Mouse (Mus musculus) left cerebral cortex, adult 8-10 months (tissue): ENCODE measurements around the gene Oas1h. TPM values are rescaled to one million over a fixed set of nuclear protein-coding genes. Genes with fewer than 3 reads are reported as not detected.
"Not testable (repeated sequence)": the region's sequence is repeated elsewhere in the genome, so short reads cannot be mapped to it uniquely, and the experiment has no call there.

Experiments
- DNase-seq, 2 experiments: peaks; one replicate each; pipeline ENCODE4 v3.0.0; 2022; ENCODE audit warnings: low spot score in 2 of 2
- total RNA-seq, 4 experiments: library from RNA; stranded (reverse); gene quantifications; 2 replicates each; pipeline ENCODE4 v1.2.4; 2022

Oas1h gene
- total RNA-seq, 4 experiments from 2014 or later: not detected

DNA sequence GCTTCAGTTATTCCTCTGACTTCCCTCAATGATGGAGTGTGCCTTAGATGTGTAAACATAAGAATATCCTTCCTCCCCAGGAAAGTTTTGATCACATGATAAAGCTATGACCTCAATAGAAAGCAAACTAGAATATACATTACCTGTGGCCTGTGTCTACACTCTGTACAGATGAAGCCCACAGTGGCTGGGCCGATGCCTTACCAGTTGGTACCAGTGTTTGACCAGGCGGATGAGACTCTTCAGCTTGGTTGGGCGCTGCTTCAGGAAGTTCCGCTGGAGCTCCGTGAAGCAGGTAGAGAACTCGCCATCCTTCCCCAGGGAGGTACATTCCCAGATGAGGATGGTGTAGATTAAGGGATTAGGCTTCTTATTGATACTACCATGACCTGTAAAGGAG is 20.5 kb downstream of the Oas1h start:
- not testable (repeated sequence) for DNase-seq

DNA sequence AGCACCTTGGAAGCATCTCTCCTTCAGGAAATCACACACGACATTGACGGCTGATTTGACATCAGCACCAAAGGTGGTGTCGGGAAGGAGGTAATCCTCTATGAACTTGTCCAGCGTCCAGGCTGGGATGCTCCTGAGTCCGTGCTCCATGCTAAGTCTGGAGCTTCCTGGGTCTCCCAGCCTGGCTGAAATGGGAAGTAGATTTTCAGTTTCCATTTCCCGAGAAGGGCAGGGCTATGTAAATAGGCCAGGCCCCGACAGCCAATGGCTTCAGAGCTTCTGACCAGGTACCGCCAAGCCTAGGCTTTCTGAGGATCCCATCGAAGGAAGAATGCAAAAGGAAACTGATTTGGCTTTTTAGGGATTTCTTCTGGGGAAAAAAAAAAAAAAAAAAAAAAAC is 26.2 kb downstream of the Oas1h start, which contains the start of gene Oas1g:
Oas1g (minus strand) TSS at position 201 of the 400 bp plus-strand sequence.
- not testable (repeated sequence) for DNase-seq

DNA sequence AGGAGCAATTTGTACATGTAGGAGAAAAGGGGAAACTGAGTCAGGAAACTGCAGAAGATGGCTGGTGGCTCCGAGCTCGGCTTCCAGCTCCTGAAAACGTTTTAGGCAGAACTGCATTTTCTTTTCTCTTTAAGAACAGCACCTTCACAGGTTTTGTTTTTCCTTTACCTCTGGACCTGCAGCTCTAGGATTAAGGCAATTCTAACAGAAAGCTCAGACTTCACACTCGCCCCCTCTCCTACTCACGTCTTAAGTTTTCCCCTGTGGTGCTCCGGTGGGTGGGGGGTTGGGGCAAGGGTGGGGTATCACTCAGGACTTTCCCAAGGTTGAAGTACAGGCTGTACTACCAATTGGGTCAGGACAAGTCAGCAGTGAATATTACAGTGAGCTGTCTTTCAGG is 26.6 kb downstream of the Oas1h start:
- DNase-seq: no peak

DNA sequence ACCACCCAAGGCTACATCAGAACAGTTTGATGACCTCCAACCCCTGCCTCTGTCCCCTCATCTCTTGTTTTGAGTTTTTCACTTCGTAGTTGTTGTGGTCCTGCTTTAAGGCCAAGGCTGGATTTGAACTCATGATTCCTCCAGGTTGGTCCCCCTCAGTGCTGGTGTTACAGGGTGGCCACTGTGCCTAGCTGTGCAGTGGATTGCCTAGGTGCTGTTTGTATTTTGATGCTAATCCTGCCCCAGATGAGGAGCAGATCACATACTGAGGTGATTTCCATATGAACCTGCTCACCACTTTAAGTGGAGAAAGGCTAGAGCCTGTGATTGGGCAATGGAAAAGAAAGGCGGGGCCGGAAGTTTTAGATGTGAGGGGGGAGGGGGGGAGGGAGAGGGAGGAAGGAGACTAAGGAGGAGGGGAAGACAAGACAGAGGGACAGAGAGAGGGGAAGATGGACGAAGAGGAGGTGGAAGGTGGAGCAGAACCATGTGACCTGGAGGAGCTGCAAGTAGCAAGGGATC is 27.1 kb downstream of the Oas1h start:
- DNase-seq: not testable (repeated sequence)

DNA sequence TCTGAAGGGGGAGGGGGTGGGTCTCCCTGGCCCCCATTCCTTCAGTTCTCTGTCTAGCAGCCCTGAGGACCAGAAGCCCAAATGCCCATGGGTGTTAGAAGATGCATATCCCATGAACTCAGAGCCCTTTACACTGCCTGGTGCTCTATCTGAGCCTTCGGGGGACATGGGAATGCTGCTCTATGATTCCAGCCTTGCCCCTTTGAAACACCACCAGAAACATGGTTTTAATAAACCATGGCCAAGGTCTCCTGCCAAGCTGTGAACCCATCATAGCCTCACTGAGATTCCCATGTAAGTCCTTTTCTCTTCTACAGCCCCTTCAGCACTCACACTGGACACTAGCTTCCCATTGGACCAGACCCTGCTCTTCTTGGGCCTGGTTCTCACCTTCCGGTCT is 28.8 kb downstream of the Oas1h start:
- DNase-seq: no peak

DNA sequence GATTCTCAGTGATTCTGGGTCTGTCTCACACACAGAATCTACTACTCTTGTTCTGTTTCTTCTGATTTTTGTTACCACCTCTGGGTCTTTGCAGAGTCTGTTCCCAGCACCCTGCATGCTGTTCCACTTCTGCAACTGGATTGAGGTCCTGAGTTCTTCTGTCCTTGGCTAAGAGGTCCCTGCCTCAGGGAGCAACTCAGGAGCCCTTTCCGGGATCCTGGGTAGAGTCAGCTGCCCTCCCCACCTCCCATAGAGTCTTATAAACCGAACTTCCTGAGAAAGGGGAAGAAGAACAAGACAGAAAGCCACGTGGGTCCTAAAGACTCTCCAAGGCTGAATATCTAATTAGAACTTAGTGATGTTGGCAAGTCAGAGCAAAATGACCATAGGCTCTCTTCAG is 29.8 kb downstream of the Oas1h start:
- DNase-seq: no peak

DNA sequence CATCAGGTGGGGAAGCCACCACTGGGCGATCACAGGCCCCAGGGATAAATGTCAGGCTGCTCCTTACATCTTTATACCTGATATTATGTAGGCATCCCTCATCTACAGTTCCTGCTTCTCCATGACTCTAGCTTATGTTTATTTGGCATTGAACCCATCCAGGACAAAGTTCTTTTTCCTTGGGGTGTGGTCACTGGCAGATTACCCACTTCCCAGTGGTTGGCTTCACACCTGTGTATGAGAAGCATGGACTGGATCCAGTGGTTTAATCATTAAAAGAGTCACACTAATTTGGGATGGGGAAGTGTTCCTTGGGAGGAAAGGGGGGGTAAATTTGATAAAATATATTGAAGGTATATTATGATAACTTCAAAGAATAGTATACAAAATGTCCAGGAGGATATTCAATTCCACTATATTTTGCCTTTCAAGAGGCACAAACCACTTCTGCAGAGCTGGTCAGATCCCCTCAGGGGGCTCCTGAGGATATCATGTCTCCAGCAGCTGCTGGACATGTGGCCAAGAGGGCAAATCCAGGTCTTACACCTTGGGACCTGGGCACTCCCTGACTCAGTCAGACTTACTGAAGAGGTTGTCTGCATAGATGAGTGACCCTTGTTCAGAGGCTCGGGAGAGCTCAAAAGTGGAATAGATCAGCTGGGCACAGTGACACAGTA is 30.5 kb downstream of the Oas1h start:
- DNase-seq: not testable (repeated sequence)

DNA sequence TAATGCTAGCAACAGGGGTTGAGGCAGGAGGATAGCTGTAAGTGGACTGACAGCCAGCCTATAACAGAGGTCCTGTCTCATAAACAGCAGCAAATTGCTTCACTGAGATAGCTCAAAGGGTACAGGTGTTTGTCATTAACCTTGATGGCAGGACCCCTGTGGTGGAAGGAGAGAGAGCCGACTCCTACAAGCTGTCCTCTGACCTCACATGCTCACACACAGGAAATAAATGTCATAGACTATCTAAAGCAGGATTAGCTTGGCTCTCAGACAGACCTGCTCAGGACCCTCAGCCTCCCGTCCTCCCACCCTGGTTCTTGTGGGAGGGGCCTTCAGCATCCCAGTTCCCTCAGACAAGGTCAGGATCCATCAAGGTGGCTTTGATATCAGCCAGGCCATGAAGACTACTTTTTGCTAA is 31.0 kb downstream of the Oas1h start:
- no peak for DNase-seq

DNA sequence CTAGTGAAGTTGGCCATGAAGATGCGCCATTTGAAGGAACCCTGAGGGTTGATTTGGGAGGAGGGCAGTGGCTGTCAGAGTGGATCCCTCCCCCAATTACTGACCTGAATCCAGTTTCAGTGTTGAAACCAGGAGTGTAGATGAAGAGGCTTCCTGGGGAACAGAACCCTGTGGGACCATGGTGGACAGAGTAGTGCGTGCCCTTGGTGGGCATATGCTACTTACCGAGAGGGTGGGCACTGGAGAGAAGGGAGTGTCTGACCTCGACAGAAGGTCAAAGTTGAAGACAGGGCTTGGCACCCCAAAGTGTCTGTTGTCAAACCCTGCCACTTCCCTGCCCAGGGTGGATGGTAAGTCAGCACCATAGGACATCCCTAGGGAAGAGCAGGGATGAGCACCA is 32.6 kb downstream of the Oas1h start:
- DNase-seq: not testable (repeated sequence)

DNA sequence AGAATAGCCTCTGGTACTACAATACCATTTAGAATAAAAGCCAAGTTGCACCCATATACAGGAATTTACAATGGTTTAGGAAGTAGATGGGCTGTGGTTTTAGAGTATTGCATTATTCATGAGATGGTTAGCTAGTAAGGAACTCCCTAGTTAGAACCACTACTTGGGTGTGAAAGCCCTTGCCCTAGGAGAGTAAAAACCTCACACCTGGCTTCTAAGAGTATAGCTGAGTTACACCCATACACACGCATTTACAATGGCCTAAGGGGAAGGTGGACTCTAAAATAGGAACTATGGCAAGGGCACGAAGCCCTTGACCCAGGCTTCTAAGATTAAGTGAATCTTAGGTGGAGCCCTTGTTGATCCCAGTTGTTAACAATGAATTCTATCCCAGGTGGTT is 33.5 kb downstream of the Oas1h start:
- DNase-seq: not testable (repeated sequence)

DNA sequence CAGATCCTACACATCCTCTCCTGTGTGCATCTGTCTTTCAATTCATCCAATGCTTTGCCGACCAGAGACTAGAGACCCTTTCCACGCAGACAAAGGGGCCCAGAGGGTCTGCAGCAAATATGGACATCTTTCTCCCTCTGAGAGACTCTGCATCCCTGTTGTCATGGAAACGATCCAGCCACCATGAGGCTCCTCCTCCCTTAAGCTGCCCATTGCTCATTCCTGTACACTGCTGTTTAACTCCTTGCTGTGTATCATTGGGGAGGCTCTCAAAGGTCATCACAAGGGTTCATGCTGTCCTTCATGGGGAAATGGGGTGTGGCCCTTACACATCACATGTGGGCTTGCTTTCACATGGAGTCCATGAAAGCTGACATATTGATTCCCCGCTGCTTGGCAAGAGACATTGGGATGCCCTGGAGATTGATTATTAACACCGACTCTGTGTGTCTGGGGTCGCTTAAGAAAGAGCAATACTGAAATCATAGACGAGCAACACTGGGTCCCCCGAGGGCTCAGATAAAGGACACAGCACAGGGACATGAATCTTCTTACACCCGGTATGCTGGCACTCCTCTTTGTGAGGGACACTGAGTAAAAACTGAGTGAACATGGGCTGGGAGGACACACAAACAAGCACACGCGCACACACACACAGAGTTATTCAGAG is 34.1 kb downstream of the Oas1h start:
- no peak for DNase-seq

DNA sequence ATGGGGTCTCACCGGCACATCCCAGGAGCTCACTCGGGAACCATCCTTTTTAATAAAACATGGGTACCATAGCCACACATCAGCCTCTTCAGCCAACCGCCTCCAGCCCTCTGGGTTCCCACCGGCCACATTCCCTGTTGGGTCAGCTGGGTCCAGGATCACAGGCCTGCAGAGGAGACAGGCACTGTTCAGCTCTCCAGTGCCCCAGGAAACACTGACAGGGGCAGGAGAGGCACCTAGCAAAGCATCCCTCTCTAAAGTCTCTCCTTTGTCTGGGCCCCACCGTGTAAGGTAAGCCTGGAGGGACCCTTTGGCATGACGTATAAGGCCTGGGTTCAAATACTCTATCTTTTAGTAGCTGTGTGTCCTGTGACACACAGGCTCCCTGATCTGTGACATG is 37.1 kb downstream of the Oas1h start:
- DNase-seq: no peak

DNA sequence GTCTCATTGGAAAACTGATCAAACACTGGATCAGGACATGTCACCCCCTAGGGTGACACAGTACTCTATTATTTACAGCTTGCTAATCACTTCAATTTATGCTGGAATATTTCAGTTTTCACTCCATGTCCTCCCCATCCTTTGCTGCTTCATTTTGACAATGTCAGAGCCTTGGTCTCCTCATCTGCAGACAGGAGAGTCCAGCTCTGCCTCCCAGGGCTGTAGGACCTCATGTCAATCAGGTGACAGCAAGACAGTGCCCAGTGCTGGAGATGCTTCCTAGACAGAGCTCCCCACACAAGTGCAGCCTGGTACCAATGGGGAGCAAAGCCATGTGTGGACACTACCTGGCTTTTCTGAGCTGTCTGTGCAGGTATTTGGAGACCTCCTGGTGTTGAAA is 37.5 kb downstream of the Oas1h start:
- DNase-seq: no peak

DNA sequence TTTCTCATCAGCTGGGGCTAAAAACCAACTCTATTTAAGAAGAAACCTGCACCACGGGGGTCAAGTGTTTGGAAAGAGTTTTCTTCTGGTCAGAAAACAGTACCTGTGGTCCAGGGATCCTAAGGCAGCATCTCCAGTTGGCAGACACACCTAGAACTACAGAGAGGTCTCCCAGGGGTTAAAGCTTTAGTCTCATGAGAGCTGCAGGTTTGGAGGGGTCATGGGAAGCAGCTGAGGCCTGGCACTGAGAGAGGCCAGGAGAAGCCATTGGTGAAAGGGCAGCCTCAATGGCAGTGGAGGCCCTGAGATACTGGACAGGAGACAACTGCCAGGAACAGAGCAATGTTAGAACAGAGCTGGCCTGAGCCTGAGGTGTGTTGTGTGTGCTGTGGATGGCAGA is 39.4 kb downstream of the Oas1h start:
- no peak for DNase-seq

DNA sequence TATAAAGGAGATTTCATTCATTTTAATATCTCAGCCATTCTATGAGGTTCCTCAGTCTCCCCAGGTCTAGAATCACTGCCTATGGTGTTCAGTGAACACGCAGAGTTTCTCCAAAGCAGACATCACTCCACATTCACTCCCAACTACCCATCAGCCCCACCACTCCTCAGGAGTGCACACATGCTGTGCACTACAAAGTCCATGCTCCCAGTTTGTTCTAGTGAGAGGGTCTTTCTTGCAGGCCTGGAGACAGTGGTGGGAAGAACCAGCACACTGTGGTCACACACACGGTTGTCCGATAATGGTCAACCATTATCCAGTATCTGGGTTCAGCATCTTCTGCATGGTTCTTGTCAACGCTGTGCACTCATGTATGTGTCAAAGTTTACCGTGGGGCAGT is 40.8 kb downstream of the Oas1h start:
- DNase-seq: no peak

DNA sequence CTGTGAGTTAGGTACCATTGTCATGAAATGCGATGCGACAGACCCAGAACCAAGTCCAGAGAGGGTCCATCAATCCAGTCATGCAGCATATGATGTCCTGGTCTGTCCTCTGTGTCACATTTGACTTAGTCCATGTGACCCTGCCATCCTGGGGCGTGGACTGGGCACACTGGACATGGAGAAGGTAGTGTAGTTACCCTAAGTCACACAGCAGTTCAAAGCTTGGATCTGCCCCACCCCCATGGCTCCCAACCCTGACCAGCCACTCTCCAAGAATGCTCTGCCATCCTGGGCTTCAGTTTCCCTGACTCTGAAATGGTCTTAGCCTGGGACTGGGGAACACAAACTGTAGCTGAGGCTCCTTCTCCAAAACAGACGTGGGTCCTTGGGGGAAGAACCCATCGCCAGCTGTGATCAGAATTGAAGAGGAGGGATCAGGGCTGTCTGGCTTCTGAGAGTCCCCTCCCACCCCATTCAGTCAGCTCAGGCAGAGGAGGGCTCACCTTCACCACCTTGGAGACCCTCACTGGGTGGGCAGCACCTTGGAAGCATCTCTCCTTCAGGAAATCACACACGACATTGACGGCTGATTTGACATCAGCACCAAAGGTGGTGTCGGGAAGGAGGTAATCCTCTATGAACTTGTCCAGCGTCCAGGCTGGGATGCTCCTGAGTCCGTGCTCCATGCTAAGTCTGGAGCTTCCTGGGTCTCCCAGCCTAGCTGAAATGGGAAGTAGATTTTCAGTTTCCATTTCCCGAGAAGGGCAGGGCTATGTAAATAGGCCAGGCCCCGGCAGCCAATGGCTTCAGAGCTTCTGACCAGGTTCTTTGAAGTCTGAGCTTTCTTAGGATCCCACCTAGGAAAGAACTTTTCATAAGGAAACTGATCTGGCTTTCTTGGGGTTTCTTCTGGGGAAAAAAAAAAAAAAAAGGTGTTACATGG is 45.8 kb downstream of the Oas1h start, which contains the start of gene Oas1a:
Oas1a (minus strand) TSS at position 731 of the 943 bp plus-strand sequence.
- not testable (repeated sequence) for DNase-seq

DNA sequence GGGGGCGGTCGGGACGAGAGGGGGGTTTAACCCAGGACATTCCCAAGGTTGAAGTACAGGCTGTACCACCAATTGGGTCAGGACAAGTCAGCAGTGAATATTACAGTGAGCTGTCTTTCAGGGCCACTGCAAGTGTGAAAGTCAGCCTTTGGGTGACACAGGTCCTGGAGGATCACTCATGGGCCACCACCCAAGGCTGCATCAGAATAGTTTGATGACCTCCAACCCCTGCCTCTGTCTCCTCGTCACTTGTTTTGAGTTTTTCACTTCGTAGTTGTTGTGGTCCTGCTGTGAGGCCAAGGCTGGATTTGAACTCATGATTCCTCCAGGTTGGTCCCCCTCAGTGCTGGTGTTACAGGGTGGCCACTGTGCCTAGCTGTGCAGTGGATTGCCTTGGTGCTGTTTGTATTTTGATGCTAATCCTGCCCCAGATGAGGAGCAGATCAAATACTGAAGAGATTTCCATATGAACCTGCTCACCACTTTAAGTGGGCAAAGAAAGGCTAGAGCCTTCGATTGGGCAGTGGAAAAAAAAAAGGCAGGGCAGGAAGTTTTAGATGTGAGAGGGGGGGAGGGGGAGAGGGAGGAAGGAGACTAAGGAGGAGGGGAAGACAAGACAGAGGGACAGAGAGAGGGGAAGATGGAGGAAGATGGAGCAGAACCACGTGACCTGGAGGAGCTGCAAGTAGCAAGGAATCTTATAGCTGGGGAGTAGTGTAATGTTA is 47.1 kb downstream of the Oas1h start:
- DNase-seq: no peak

DNA sequence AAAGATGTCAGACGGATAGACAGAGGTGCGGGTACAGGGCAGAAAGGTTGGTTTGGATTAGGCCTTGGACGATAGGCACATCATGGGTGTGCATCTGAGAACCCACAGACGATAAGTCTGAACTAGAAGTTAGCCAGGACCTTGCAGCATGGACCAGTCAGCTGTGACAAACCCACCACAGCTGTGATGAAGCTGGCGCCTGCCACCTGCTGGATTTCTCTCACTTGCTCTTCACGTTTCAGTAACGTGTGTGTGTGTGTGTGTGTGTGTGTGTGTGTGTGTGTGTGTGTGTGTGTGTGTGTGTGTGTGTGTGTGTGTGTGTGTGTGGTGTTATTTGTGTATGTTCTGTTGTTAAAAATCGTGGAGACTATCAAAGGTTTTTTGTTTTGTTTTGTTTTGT is 53.0 kb downstream of the Oas1h start, which contains the start of gene Oas1d:
Oas1d (plus strand) TSS at position 333 of the 400 bp plus-strand sequence.
- DNase-seq: not testable (repeated sequence)

DNA sequence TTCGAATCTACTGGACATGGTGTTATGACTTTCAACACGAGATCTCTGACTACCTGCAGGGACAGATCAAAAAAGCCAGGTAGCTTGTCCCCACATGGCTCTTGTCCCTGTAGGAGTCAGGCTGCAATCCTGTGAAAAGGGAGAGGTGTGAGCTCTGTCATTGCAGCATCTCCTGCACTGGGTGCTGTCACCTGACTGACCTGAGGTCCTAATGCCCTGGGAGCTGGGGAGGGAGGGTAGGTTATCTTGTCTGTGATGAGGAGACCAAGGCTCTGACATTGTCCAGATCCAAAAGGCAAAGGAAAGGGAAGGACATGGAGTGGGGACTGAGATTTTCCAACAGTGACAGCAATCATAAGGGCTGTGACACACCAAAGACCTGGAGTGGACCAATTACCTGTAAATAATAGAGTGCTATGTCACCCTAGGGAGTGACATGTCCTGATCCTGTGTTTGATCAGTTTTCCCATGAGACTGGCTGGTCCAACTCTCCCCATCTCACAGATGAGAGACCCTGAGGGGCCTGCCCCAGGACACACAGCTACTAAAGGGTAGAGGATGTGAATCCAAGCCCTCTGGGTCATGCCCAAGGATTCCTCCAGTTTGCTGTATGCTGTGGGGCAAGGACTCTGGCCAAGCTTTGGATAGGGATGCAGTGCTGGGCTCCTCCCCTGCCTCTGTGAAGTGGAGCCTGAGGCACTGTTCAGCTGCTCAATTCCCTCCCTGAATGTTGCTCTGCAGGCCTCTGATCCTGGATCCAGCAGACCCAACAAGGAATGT is 58.1 kb downstream of the Oas1h start:
- not testable (repeated sequence) for DNase-seq

DNA sequence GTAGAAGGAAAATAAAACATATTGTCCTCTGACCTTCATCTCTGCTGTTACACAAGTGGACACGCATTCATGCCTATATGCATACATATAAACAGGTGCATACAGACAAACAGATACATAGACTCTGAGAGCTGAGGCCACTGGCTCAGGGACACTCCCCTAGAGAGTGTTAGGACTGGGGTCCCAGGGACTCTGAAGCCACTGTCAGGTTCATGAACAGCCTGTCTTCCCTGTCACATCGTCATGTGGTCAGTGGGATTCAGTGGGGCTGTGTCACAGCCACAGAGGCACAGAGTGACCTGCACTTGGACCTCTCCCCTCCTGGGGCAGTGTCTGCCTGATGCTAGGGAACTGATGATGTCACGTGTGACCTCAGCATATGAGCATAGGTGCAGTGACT is 59.1 kb downstream of the Oas1h start:
- no peak for DNase-seq
